ENCODE assay signal across 40 mouse cellular contexts in genomic region chr2:35420681-35421080, GRCm38 (mm10). TPM values are rescaled to one million over a fixed set of nuclear protein-coding genes. Genes with fewer than 3 reads are reported as not detected.
DNase-seq lines count a peak whose midpoint lies in the region; ATAC-seq and TF ChIP-seq lines count a peak whose summit lies in the region.
"Had no signal": no experiment of that assay in that cellular context is flagged by ENCODE, and none has a peak within 500 bp of the region (broad histone marks: within the 10 kb centered on the region; RNA-seq: fewer than 3 reads in every experiment).

No protein-coding gene starts in this region.

- 0 out of 2 replicates have a peak overlapping the region, but pooled peaks have one; percentile 2 for H3K9ac ChIP-seq in liver, embryonic 14.5 days (replicated peaks)
- H3K9ac ChIP-seq: embryonic facial prominence, embryonic 12.5 days; forebrain, embryonic 12.5 days; heart, embryonic 15.5 days; hindbrain, embryonic 13.5 days; limb, embryonic 13.5 days; lung, embryonic 14.5 days had no signal

- no peaks in the 10 kb centered on the region for H3K9me3 ChIP-seq in liver, embryonic 14.5 days (ENCODE audit: control insufficient read depth, low read length)
- H3K9me3 ChIP-seq: hindbrain, embryonic 13.5 days had no signal

- DNase-seq in testis, postnatal 14 days (ENCODE audit: low spot score): peak; percentile 33
- DNase-seq in testis, postnatal 10 days (ENCODE audit: low spot score): no peak
- DNase-seq in liver, embryonic 14.5 days (ENCODE audit: low read depth in 3 of 3, low spot score in 3 of 3): peak; percentile 63 to 76 (median 68)
- DNase-seq in kidney, postnatal 36 days: no peak
- DNase-seq in right cerebral cortex, adult 2 months (ENCODE audit: low spot score in 2 of 2): no peak
- DNase-seq in right cerebral cortex, adult 18-20 months: no peak
- DNase-seq: adrenal gland, adult 2 months; cerebellum, adult 11-12 months; cerebellum, adult 9-11 months; embryo, embryonic 11 days; gastrocnemius, postnatal 10 days; heart, postnatal 36 days; kidney, adult 9 months; kidney, postnatal 14 days; lung, embryonic 14.5 days; midbrain, embryonic 14.5 days; retina, postnatal 1 day; thymus, postnatal 4 days had no signal

- H3K4me3 ChIP-seq in liver, embryonic 14.5 days (ENCODE audit: insufficient read depth in 1 of 2, low read depth in 2 of 2, low read length in 2 of 2): no peak overlapping the region
- H3K4me3 ChIP-seq: embryonic facial prominence, embryonic 12.5 days; forebrain, embryonic 12.5 days; heart, embryonic 10.5 days; heart, embryonic 15.5 days; hindbrain, embryonic 13.5 days; left cerebral cortex, adult 2 months; limb, embryonic 13.5 days had no signal

- H3K27me3 ChIP-seq in liver, embryonic 14.5 days (ENCODE audit: control insufficient read depth, insufficient read depth, low read length): no peaks in the 10 kb centered on the region
- H3K27me3 ChIP-seq: embryonic facial prominence, embryonic 12.5 days; forebrain, embryonic 12.5 days; heart, embryonic 15.5 days; hindbrain, embryonic 13.5 days; limb, embryonic 13.5 days had no signal

- no peak for TF ChIP-seq CTCF in liver, embryonic 14.5 days (IDR thresholded peaks at IDR 0.05; ENCODE audit: low read depth)

- peak; percentile 64 for ATAC-seq in erythroblast, adult 5-6 weeks (replicated peaks; ENCODE audit: low FRiP score, poor library complexity, severe bottlenecking)
- ATAC-seq in liver, embryonic 14.5 days (ENCODE audit: insufficient read depth): peak; percentile 60; the same call in 1 of the 2 replicates
- peak; percentile 42 for ATAC-seq in megakaryocyte-erythroid progenitor cell, adult 5-6 weeks (replicated peaks; ENCODE audit: low FRiP score, low TSS enrichment, poor library complexity, severe bottlenecking)
- ATAC-seq: activated CD4-positive, CD25-positive, alpha-beta regulatory T cell, adult 4 months; intestine, postnatal 0 days had no signal

- peaks cover 13% of the 10 kb centered on the region for H3K36me3 ChIP-seq in liver, embryonic 14.5 days (replicated peaks; ENCODE audit: control insufficient read depth, insufficient read depth, low read depth)
- H3K36me3 ChIP-seq: embryonic facial prominence, embryonic 12.5 days; forebrain, embryonic 12.5 days had no signal

- TF ChIP-seq EP300 in liver, embryonic 14.5 days (IDR thresholded peaks at IDR 0.05; ENCODE audit: low read depth): peak; percentile 80

- H3K27ac ChIP-seq in liver, embryonic 14.5 days: peak overlapping the region; percentile 66
- H3K27ac ChIP-seq: embryonic facial prominence, embryonic 12.5 days; forebrain, embryonic 12.5 days; heart, embryonic 10.5 days; heart, embryonic 15.5 days; hindbrain, embryonic 13.5 days; left cerebral cortex, adult 2 months; limb, embryonic 13.5 days; stomach, postnatal 0 days had no signal

- peaks cover 43 to 47% of the 10 kb centered on the region in 2 experiments for H3K4me1 ChIP-seq in liver, embryonic 14.5 days (replicated peaks; ENCODE audit: control insufficient read depth in 2 of 2, insufficient read depth in 2 of 2, low read length in 1 of 2)
- H3K4me1 ChIP-seq: embryonic facial prominence, embryonic 12.5 days; forebrain, embryonic 12.5 days; hindbrain, embryonic 13.5 days; limb, embryonic 13.5 days had no signal

- WGBS in liver, embryonic 14.5 days (ENCODE audit: insufficient replicate concordance): 23% methylated on average over 1 of the region's 1 CpGs

- peak overlapping the region; percentile 24 for H3K4me2 ChIP-seq in liver, embryonic 14.5 days (ENCODE audit: low read depth)
- H3K4me2 ChIP-seq: embryonic facial prominence, embryonic 12.5 days; forebrain, embryonic 12.5 days; heart, embryonic 15.5 days; hindbrain, embryonic 13.5 days; limb, embryonic 13.5 days; lung, embryonic 14.5 days had no signal

RNA-seq across cellular contexts. Expression of gene 4930402F06Rik, which starts 23.7 kb away (rescaled TPM):
- total RNA-seq in erythroblast, adult 5-6 weeks (2015; ENCODE audit: low replicate concordance): not detected in 2 replicates
- total RNA-seq in erythroblast, adult 5-6 weeks (2017; ENCODE audit: low replicate concordance): not detected in 2 replicates
- not detected in 2 replicates for polyA plus RNA-seq in liver, embryonic 14.5 days (2012; rRNA removed)
- not detected in 2 replicates for polyA plus RNA-seq in liver, embryonic 14.5 days (2014; fragmentation: Nextera tagmentation; extraction: Ambion mirVana)
- not detected in 2 replicates for total RNA-seq in megakaryocyte-erythroid progenitor cell, adult 5-6 weeks (2014; fragmentation: Nextera tagmentation)
- not detected in 2 replicates for total RNA-seq in megakaryocyte-erythroid progenitor cell, adult 5-6 weeks (2017)
- total RNA-seq: adrenal gland, adult 2 months; adrenal gland, postnatal 4 days; gastrocnemius, postnatal 10 days; heart, postnatal 36 days; layer of hippocampus, adult 18-20 months; layer of hippocampus, postnatal 10 days; left cerebral cortex, adult 2 months; left cerebral cortex, postnatal 36 days; megakaryocyte, adult 5-6 weeks; monocyte, adult 5-6 weeks had no signal
- polyA plus RNA-seq: activated CD4-positive, CD25-positive, alpha-beta regulatory T cell, adult 4 months; adrenal gland, adult 2 months; embryonic facial prominence, embryonic 12.5 days; forebrain, embryonic 12.5 days; gonadal fat pad, adult 2 months; heart, embryonic 10.5 days; heart, embryonic 15.5 days; hindbrain, embryonic 13.5 days; intestine, postnatal 0 days; limb, embryonic 13.5 days; lung, embryonic 14.5 days; midbrain, embryonic 14.5 days; neural tube, embryonic 14.5 days; spleen, adult 2 months; stomach, postnatal 0 days; thymus, postnatal 0 days had no signal

RNA-seq across cellular contexts. Expression of gene Ggta1, which starts 42.4 kb away (rescaled TPM):
- total RNA-seq in erythroblast, adult 5-6 weeks (2015; ENCODE audit: low replicate concordance): 7.9 and 9.8 TPM in 2 replicates
- total RNA-seq in erythroblast, adult 5-6 weeks (2017; ENCODE audit: low replicate concordance): 18.4 and 20.8 TPM in 2 replicates
- 4.4 and 6.3 TPM in 2 replicates for polyA plus RNA-seq in liver, embryonic 14.5 days (2012; rRNA removed)
- 7.0 and 7.6 TPM in 2 replicates for polyA plus RNA-seq in liver, embryonic 14.5 days (2014; fragmentation: Nextera tagmentation; extraction: Ambion mirVana)
- 8.4 and 13.4 TPM in 2 replicates for total RNA-seq in megakaryocyte-erythroid progenitor cell, adult 5-6 weeks (2014; fragmentation: Nextera tagmentation)
- total RNA-seq in megakaryocyte-erythroid progenitor cell, adult 5-6 weeks (2017): 12.5 and 18.7 TPM in 2 replicates

RNA-seq across cellular contexts. Expression of gene 4930568D16Rik, which starts 53.2 kb away (rescaled TPM):
- total RNA-seq in erythroblast, adult 5-6 weeks (2015; ENCODE audit: low replicate concordance): not detected in 2 replicates
- total RNA-seq in erythroblast, adult 5-6 weeks (2017; ENCODE audit: low replicate concordance): not detected in 2 replicates
- not detected in 2 replicates for polyA plus RNA-seq in liver, embryonic 14.5 days (2012; rRNA removed)
- polyA plus RNA-seq in liver, embryonic 14.5 days (2014; fragmentation: Nextera tagmentation; extraction: Ambion mirVana): not detected in 2 replicates
- total RNA-seq in megakaryocyte-erythroid progenitor cell, adult 5-6 weeks (2014; fragmentation: Nextera tagmentation): not detected in 2 replicates
- total RNA-seq in megakaryocyte-erythroid progenitor cell, adult 5-6 weeks (2017): not detected in 2 replicates
- total RNA-seq: adrenal gland, adult 2 months; adrenal gland, postnatal 4 days; gastrocnemius, postnatal 10 days; heart, postnatal 36 days; layer of hippocampus, adult 18-20 months; layer of hippocampus, postnatal 10 days; left cerebral cortex, adult 2 months; left cerebral cortex, postnatal 36 days; megakaryocyte, adult 5-6 weeks; monocyte, adult 5-6 weeks had no signal
- polyA plus RNA-seq: activated CD4-positive, CD25-positive, alpha-beta regulatory T cell, adult 4 months; adrenal gland, adult 2 months; embryonic facial prominence, embryonic 12.5 days; forebrain, embryonic 12.5 days; gonadal fat pad, adult 2 months; heart, embryonic 10.5 days; heart, embryonic 15.5 days; hindbrain, embryonic 13.5 days; intestine, postnatal 0 days; limb, embryonic 13.5 days; lung, embryonic 14.5 days; midbrain, embryonic 14.5 days; neural tube, embryonic 14.5 days; spleen, adult 2 months; stomach, postnatal 0 days had no signal

Comparison
In these comparisons a context has a peak if more than half of its experiments do, and no peak if none do; other contexts are left out.
1. DNase-seq: peak in testis, postnatal 14 days (single experiment) and liver, embryonic 14.5 days (3 of 3); none in testis, postnatal 10 days (single experiment), kidney, postnatal 36 days (0 of 2), right cerebral cortex, adult 2 months (0 of 2) and right cerebral cortex, adult 18-20 months (single experiment).
2. Peak in every context shown above with its lines, with median percentiles within 50 percentile points of each other: ATAC-seq.